Mouse (Mus musculus): ENCODE results near the gene Casc3. TPM values are rescaled to one million over a fixed set of nuclear protein-coding genes. Genes with fewer than 3 reads are reported as not detected.

The Casc3 gene
- total and polyA plus RNA-seq, 3 experiments = 14.4 to 71.7 (median 16.7) TPM

GRCm38 (mm10) chr11:98836128-98836527 is 31.4 kb downstream of the Casc3 start:
- dilution Hi-C loops (cut with MboI; ENCODE audit: extremely low pct_ligation_motif_present, extremely low pct_unique_long_range_greater_than_20kb, low sequenced_read_pairs) (no loop called here), in situ Hi-C loops (cut with MboI; ENCODE audit: low pct_ligation_motif_present, low pct_unique_long_range_greater_than_20kb, low sequenced_read_pairs) (no loop called here)
- Histone ChIP-seq H3K9me3 (replicated peaks; ENCODE audit: low read length) (no peaks in the 10 kb centered on the region), H3K79me2 (replicated peaks; ENCODE audit: control insufficient read depth, extremely low read depth, insufficient read depth, poor library complexity, severe bottlenecking) (no peaks in the 10 kb centered on the region), H3K4me3 (replicated peaks in 1 of 3; ENCODE audit: low read depth in 2 of 3, low read length in 2 of 3, poor library complexity in 1 of 3) (no peak overlapping the region), H3K27ac (ENCODE audit: insufficient read depth, low read depth) (no peak overlapping the region), H3K4me2 (ENCODE audit: insufficient read depth, low read depth, poor library complexity, severe bottlenecking) (peak overlapping the region; percentile 81), H3K4me1 (ENCODE audit: control insufficient read depth in 1 of 2, insufficient read depth in 2 of 2) (peaks cover 5 to 30% of the 10 kb centered on the region in 2 experiments; a peak in 2 of 4 replicates), H3K27me3 (replicated peaks) (peaks cover 20% of the 10 kb centered on the region), H3K36me3 (replicated peaks in 1 of 2; ENCODE audit: control insufficient read depth in 1 of 2, insufficient read depth in 1 of 2, low read length in 1 of 2) (peaks cover 30 to 46% of the 10 kb centered on the region in 2 experiments), H3K9ac (ENCODE audit: insufficient read depth, low read depth) (no peak overlapping the region)
- DNase-seq (ENCODE audit: extremely low read depth) = no peak
- TF ChIP-seq JUN (IDR thresholded peaks at IDR 0.05; ENCODE audit: insufficient read depth, low read depth, low read length) (no peak), POLR2AphosphoS2 (IDR thresholded peaks at IDR 0.05; ENCODE audit: low read depth, low read length) (0 out of 2 replicates have a peak, but pooled peaks have one; percentile 18)

GRCm38 (mm10) chr11:98836651-98837141 is 32.0 kb downstream of the Casc3 start, which contains the start of gene Rapgefl1:
TSS of gene Rapgefl1 (plus strand) at chr11:98836785.
- peak; percentile 74 for DNase-seq (ENCODE audit: extremely low read depth)
- TF ChIP-seq ZC3H11A (IDR thresholded peaks at IDR 0.05; ENCODE audit: low read depth, low read length) (no peak), ETS1 (conservative IDR thresholded peaks at IDR 0.05; ENCODE audit: low read depth, low read length) (no peak), ZMIZ1 (IDR thresholded peaks at IDR 0.05; ENCODE audit: low read depth, low read length) (peak; percentile 41; the same call in 1 of the 2 replicates), PAX5 (IDR thresholded peaks at IDR 0.05; ENCODE audit: low read length) (no peak), SMC3 (IDR thresholded peaks at IDR 0.05; ENCODE audit: low read depth, low read length) (no peak), MAZ (IDR thresholded peaks at IDR 0.05; ENCODE audit: low read depth, low read length) (no peak), MEF2A (IDR thresholded peaks at IDR 0.05; ENCODE audit: borderline replicate concordance, low read depth, low read length) (no peak), ELF1 (IDR thresholded peaks at IDR 0.05; ENCODE audit: low read depth, low read length) (0 out of 2 replicates have a peak, but pooled peaks have one; percentile 22), MXI1 (IDR thresholded peaks at IDR 0.05; ENCODE audit: low read depth, low read length) (peak; percentile 65; the same call in 1 of the 2 replicates), HCFC1 (IDR thresholded peaks at IDR 0.05; ENCODE audit: low read depth, low read length) (0 out of 2 replicates have a peak, but pooled peaks have one; percentile 12), USF2 (conservative IDR thresholded peaks at IDR 0.05; ENCODE audit: low read depth, low read length) (no peak), EP300 (IDR thresholded peaks at IDR 0.05; ENCODE audit: low read length) (no peak), CHD2 (IDR thresholded peaks at IDR 0.05; ENCODE audit: low read length) (peak; percentile 52; the same call in 1 of the 2 replicates), BHLHE40 (IDR thresholded peaks at IDR 0.05; ENCODE audit: low read depth, low read length) (no peak), POLR2AphosphoS2 (IDR thresholded peaks at IDR 0.05; ENCODE audit: low read depth, low read length) (no peak), TCF12 (IDR thresholded peaks at IDR 0.05; ENCODE audit: low read depth, low read length) (peak; percentile 48; the same call in 1 of the 2 replicates), UBTF (IDR thresholded peaks at IDR 0.05; ENCODE audit: low read depth, low read length) (no peak), E2F4 (IDR thresholded peaks at IDR 0.05; ENCODE audit: insufficient replicate concordance, low read depth, low read length) (no peak), NRF1 (IDR thresholded peaks at IDR 0.05; ENCODE audit: low read depth, low read length) (peak; percentile 76), JUN (IDR thresholded peaks at IDR 0.05; ENCODE audit: insufficient read depth, low read depth, low read length) (no peak), RAD21 (IDR thresholded peaks at IDR 0.05; ENCODE audit: low read depth, low read length) (no peak), MAFK (IDR thresholded peaks at IDR 0.05; ENCODE audit: insufficient replicate concordance, low read length) (no peak), CHD1 (IDR thresholded peaks at IDR 0.05; ENCODE audit: low read depth, low read length) (no peak), MAX (IDR thresholded peaks at IDR 0.05; ENCODE audit: low read length) (no peak), POLR2A (IDR thresholded peaks at IDR 0.05; ENCODE audit: low read depth, low read length) (no peak), ZKSCAN1 (IDR thresholded peaks at IDR 0.05; ENCODE audit: borderline replicate concordance, low read depth, low read length) (no peak), USF1 (IDR thresholded peaks at IDR 0.05; ENCODE audit: low read depth, low read length) (no peak), ZNF384 (IDR thresholded peaks at IDR 0.05; ENCODE audit: low read depth, low read length) (no peak), MYC (IDR thresholded peaks at IDR 0.05; ENCODE audit: low read depth, low read length) (no peak), CTCF (conservative IDR thresholded peaks at IDR 0.05 in 1 of 2, IDR thresholded peaks at IDR 0.05 in 1 of 2; ENCODE audit: low read depth in 2 of 2, low read length in 2 of 2) (no peak), TBP (conservative IDR thresholded peaks at IDR 0.05; ENCODE audit: low read depth, low read length) (no peak), JUND (conservative IDR thresholded peaks at IDR 0.05; ENCODE audit: low read depth, low read length) (no peak), KAT2A (IDR thresholded peaks at IDR 0.05; ENCODE audit: insufficient replicate concordance, low read length) (no peak)

More at GRCm38 (mm10) chr11:98836651-98837141, 32.0 kb downstream of the Casc3 start, which contains the start of gene Rapgefl1:
- Histone ChIP-seq H3K79me2 (replicated peaks; ENCODE audit: control insufficient read depth, extremely low read depth, insufficient read depth, poor library complexity, severe bottlenecking) (no peaks in the 10 kb centered on the region), H3K4me3 (replicated peaks in 1 of 3; ENCODE audit: low read depth in 2 of 3, low read length in 2 of 3, poor library complexity in 1 of 3) (peak within 1 kb of the TSS; percentile 46 to 62 (median 46)), H3K27me3 (replicated peaks) (peaks cover 20% of the 10 kb centered on the region), H3K27ac (ENCODE audit: insufficient read depth, low read depth) (no peak within 1 kb of the TSS), H3K36me3 (replicated peaks in 1 of 2; ENCODE audit: control insufficient read depth in 1 of 2, insufficient read depth in 1 of 2, low read length in 1 of 2) (peaks cover 26 to 40% of the 10 kb centered on the region in 2 experiments), H3K4me1 (ENCODE audit: control insufficient read depth in 1 of 2, insufficient read depth in 2 of 2) (peaks cover 5 to 30% of the 10 kb centered on the region in 2 experiments; a peak in 2 of 4 replicates), H3K9ac (ENCODE audit: insufficient read depth, low read depth) (peak within 1 kb of the TSS; percentile 61), H3K9me3 (replicated peaks; ENCODE audit: low read length) (no peaks in the 10 kb centered on the region), H3K4me2 (ENCODE audit: insufficient read depth, low read depth, poor library complexity, severe bottlenecking) (peak within 1 kb of the TSS; percentile 81)
- dilution Hi-C loops (cut with MboI; ENCODE audit: extremely low pct_ligation_motif_present, extremely low pct_unique_long_range_greater_than_20kb, low sequenced_read_pairs) (no loop called here), in situ Hi-C loops (cut with MboI; ENCODE audit: low pct_ligation_motif_present, low pct_unique_long_range_greater_than_20kb, low sequenced_read_pairs) (no loop called here)

Data from CH12.LX (cell line).